Mouse (Mus musculus): ENCODE data around the gene Nat10. TPM values are rescaled to one million over a fixed set of nuclear protein-coding genes. Genes with fewer than 3 reads are reported as not detected.
A peak's percentile ranks its signal among the peaks of the same experiment; 100 is the strongest.

The Nat10 gene
- total RNA-seq, 2 experiments from 2014 or later, result 35.5 to 35.8 TPM

DNA sequence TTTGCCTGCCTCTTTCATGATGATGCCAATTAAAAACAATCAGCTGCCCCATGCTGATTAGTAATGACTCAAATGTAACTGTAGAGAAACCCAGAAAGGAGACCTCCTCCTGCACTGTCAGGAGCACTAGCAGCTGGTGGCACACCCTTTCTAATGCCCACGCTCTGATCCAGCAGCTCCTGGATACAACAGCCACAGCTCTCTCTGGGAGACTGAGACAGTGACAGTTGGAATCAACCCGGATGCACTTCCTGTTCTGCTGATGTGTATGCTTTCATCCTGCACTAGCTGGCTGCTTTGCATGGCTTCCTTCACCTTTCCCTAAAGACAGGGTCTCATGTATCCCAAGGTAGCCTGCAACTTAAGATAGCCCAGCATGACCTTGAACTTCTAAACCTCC is 15.0 kb downstream of the Nat10 start:
- DNase-seq (ENCODE audit: low spot score in 2 of 2), result no peak

DNA sequence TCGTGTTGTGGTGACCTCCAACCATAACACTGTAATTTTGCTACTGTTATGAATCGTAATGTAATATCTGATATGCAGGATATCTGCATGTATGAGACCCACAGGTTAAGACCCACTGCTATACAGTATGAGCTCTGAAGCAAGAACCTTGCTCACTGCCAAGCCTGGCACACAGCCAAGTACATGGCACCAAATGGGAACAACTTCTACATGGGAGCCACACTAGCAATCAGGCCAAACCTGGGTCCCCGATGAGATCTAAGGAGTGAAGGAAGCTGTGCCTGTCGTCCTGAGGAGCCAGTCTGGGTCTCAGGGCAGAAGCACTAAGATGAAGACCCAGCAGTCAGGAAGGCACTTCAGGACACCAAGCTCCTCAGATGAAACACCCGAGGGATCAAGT is 15.6 kb downstream of the Nat10 start:
- no peak for DNase-seq (ENCODE audit: low spot score in 2 of 2)

DNA sequence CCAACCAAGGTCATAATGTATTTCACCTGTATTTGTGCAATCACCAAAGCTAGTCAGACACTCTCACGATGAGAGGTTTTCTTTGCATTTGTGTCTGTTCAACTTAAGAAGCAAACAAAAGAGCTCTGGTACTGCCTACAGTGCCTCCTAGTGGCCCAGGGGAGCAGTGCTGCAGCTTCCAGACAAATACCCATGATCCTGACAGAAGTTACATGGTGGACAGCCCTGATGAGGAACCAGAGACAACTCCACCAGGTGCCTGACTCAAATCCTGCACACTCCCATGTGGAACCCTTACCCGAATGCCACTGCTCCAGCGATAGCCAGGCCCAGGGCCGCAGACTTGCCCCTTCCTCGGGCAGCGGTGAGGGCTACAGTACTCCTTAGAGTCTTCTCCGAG is 17.1 kb downstream of the Nat10 start:
- peak; percentile 73 for DNase-seq (ENCODE audit: low spot score in 2 of 2)

DNA sequence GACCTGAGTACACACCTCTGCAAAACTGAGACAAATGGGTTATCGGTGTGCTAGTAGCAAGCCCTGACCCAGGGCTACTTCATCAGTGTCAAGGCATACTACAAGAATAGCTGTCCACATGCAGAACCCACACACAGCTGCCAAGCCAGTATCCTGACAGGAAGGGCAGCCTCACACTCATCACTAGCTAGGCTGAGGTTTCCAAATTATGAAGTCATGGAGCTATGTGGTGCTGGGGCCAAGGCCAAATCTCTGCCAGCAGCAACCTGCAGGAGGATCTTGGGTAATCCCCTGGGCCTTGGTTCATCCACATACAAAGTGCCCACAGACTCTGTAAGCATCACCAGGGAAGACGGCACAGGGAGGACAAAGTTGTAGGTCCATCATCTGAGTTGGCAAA is 17.5 kb downstream of the Nat10 start:
- DNase-seq (ENCODE audit: low spot score in 2 of 2), result no peak

DNA sequence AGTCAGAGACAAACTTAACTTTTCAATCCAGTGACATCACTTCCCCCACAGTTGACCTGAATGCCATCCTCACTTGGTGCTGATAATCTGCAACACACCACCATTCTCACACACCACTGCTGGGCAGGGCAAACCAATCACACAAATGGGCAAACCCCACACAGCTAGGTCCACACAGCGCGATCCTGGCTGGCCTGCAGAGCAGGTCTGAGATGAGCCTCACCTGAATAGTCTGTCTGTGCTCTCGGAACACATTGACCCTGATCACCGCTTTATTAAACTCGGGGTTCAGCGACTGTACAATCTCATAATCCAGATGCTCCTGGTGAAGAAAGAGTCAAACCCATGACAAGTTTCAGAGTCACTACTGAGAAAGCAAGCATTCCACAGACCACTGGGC is 18.2 kb downstream of the Nat10 start:
- no peak for DNase-seq (ENCODE audit: low spot score in 2 of 2)

DNA sequence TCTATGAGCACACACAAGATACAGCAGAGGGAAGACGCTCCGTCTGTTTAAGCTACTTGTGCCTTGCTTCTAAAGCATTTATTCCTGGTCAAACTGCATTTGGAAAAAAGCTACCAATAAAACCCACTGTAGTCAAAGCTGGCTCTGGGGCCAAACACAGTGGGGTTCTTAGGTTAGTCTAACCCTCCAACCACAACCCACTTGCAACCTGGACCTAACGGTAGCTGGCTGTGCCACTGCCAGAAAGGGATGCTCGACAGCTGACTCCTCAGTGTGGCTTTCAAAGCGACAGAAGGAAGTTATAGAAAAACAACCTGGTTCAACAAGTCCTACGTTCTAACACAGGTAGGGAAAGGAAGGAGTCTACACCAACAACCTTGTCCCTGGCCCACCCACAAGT is 29.6 kb downstream of the Nat10 start:
- DNase-seq (ENCODE audit: low spot score in 2 of 2), result no peak

DNA sequence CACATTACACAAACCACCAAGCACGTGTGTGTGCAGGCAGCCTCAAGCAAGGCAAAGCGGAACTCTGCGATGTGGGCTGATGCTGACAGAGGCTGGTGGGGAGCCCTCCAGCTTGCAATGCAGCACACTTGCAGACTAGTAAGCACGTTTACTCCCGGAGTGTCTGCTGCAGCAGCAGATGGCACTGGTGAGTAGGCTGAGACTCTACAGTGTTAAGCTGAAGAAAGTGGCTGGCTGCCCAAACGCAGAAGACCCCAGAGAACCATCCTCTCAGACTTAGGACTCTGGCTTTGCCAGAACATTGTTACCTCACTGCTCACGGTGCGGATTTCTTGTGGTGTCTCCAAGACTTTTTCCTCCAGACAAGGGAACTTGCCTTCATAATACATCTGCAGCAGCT is 30.1 kb downstream of the Nat10 start:
- DNase-seq (ENCODE audit: low spot score in 2 of 2), result peak in 1 of 2 experiments; percentile 50

DNA sequence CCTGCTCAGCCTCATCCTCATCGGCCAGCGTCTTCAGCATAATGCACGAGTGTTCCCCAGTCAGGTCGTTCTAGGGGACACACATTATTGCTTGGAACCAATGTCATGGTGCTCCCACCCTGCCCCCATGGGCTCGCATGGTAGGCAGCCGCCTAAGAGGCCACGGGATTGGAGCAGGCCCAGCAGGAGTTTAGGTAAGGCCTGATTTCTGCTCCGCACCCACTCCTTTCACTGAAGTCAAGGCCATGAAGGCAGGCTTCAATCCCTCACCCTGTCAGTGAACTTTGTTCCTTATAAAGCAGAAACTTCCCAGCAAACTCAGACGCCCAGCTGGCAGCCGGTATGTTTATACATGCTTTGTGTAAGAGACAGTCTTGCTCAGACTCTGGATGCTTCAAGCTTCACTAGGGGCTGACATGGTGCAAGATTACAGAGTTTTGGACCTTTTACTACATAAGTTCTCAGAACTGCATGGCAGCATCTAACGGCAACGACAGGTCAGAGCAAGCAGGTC is 33.0 kb downstream of the Nat10 start:
- no peak for DNase-seq (ENCODE audit: low spot score in 2 of 2)

DNA sequence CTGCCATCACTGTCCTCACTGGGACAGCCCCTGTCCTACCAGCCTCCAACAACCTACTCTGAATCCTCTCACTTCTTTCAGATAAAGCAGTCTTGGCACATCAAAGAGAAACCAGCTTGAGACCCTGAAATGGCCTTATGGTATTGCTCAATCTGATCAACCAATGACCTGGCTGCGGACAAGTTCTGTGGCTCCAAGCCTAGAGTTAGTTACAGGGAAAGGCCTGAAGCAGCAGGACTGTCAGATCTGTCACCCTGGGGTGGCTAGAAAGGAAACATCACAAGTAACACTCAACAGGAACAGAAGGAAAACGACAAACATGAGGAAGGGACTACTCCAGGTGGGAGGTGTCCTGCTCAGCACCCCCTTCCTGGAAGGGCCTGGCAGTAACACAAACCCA is 36.5 kb downstream of the Nat10 start:
- DNase-seq (ENCODE audit: low spot score in 2 of 2), result no peak

DNA sequence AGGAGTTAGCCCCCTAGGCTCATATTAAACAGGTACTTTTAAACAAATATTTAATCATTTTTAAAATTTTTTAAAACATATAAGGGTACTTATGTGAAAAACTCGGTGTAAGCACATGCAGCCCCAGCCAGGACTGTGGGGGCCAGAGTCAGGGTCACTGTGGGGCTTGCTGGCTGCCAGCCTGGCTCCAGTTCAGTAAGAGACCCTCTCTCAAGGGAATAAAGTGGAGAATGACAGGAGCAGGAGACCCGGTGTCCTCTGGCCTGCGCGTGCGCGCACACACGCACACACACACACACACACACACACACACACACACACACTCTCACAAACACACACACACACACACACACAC is 41.8 kb downstream of the Nat10 start:
- DNase-seq (ENCODE audit: low spot score in 2 of 2), result no peak

DNA sequence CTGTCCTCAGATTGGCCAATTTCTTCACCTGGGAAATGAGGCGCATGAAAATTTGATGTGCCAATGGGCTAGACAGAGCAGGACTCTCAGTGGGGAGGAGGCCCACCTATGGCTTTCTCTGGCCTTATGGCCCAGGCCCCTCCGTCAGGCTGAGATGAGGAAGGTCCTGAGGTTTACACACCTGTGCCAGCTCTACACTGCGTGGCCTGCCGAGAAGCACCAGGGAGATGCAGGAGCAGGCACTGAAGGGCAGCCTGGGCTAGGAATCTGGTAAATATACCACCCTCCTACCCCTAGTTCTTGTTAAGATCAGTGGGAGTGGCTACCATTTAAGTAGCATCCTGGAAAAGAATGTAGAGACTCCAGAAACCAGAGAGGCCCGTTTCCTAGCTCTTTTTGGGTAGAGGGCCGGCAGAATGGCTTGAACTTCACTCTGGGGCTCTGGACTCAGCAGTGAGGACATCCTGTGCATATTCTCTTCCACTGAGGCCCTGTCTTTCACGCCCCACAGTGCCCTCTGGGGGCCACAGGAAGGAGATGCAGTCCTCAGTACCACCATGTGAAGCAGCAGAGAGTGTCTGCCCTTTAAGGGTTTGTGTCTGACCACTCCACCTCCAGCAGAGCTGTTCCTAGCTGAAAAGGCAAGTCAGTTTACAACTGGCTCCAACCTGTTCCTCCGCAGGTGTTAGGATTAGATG is 42.3 kb downstream of the Nat10 start:
- DNase-seq (ENCODE audit: low spot score in 2 of 2), result peak; percentile 79 to 82

DNA sequence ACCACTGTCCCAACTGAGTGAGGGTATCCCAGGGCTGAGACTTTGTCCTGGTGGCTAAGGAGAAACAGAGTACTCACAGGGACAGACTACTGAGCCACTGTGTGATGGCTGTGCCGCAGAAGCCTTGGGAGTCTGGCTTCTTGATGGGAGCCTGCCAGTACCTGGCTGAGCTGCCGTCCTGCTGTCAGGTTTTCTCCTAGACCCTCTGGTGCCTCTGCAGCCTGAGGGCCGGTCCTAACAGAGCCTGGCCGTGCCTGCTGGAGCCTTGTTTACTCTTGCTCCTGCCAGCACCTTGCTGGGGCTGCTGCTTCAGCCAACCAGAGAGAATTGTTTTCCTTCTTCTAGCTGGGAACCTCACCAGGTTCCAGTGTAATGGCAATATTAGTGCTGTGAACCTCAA is 46.7 kb downstream of the Nat10 start:
- no peak for DNase-seq (ENCODE audit: low spot score in 2 of 2)

DNA sequence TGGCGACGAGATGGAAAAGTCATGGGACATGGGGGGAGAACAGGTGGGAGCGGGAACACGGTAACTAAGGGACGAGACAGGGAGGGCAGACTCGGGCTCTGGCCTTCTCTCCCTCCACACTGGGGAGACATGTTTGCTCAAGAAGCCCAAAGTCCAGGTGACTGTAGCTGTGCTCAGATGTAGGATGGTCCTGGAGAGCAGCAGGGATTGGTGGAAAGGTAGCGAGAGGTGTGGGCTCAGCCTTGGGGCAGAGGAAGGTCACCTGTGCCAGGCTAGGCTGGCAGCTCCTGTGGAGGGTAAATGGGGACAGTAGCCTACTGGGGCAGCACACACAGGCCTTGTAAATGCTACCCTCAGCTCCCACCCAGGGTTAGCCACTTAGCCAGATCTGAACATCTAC is 47.2 kb downstream of the Nat10 start:
- no peak for DNase-seq (ENCODE audit: low spot score in 2 of 2)

DNA sequence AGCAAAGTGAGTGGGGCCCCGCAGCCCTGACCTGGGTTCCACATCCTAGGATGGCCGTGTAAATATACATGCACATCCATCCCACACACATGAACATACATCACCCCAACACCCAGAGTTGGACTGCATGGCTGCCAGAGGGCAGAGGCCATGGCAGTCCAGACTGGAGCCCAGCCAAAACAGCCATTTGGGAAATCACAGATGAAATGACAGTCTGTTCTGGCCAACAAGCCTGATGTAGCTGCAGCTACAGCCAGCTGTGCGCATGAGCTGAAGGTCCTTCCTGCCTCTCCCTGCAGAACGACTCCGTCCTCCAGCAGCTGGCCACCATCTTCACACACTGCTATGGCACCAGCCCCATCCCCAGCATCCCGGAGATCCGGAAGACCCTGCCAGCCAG is 50.2 kb downstream of the Nat10 start:
- no peak for DNase-seq (ENCODE audit: low spot score in 2 of 2)

DNA sequence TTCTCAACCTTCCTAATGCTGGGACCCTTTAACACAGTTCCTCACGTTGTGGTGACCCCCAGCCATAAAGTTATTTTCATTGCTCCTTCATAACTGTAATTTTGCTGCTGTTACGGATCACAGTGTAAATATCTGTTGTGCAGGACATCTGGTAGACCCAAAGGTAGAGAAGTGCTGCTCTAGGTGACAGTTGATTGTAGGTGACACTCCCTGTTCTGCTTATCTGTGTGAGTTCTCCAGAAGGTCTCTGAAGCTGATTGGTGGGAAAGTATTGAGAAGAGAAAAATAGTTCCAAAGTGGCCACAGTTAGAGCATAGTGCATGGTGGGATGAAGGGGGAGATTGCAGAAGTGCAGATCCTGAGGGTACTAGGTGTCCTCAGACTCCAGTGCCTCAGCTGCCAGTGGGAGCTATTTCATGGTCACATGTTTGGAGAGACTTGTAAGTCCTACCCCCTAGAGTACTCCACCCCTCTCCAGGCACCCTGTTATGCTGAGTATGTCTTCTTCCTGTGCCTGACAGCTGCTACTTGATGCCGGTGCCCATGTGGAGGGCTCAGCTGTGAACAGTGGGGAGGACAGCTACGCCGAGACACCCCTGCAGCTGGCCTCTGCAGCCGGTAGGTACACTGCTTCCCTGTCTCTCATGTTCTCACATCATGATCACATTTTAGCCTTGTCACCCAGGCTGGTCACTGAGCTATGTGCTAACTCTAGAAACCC is 53.9 kb downstream of the Nat10 start:
- DNase-seq (ENCODE audit: low spot score in 2 of 2), result no peak

DNA sequence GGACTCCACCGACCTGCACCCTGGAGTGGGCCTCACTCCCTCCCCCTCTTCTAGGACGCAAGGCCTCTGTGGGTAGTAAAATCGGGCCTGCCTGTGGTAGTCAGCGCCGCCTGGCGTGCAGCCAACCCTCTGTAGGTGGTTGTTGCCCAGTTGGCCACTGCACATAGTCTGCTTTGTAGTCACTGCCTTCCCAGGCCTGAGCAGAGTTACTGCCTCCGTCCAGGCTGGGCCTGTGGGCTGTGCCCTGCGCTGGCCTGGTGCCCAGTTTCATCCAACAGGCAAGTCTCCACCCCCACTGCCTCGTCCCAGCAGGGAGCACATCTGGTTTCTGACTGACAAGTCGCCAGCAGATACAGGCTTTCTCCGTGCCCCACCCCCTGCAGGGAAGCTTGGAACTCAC is 54.8 kb downstream of the Nat10 start:
- peak; percentile 57 to 74 for DNase-seq (ENCODE audit: low spot score in 2 of 2)

DNA sequence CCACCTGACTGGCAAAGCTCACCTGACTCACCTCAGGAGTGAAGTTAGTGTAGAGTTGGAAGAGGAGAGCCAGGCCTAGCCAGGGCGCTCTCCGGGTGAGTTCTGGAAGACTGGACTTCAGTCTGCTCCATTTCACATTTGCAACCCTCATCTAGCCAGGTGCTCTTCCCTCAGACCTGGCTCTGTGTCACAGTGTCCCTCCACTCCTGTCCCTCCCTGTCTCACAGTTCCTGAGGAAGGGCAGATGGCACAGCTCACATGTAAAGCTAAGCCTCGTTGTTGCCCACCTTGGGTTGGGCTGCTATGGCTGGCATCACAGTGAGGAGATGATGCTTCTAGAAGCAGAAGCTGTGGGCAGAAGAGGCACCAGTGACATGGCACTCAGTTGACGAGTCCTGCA is 55.2 kb downstream of the Nat10 start:
- DNase-seq (ENCODE audit: low spot score in 2 of 2), result no peak

DNA sequence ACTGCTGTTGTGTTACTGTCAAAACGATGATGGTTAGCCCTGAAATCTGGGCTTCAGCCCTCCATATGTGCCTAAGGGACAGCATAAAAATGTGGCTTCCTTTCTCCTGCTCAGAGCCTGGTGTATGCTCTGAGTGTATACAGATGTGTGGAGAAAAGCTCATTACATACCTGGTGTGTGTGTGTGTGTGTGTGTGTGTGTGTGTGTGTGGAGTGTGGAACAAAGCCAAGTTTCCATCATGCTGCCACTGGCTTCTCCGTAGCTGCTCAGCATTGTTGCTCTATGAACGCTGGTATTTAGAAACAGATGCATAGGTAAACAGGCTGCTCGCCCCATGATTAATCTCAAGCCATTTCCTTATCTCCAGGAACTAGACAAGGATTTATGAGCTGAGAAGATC is 57.2 kb downstream of the Nat10 start:
- DNase-seq (ENCODE audit: low spot score in 2 of 2), result no peak

DNA sequence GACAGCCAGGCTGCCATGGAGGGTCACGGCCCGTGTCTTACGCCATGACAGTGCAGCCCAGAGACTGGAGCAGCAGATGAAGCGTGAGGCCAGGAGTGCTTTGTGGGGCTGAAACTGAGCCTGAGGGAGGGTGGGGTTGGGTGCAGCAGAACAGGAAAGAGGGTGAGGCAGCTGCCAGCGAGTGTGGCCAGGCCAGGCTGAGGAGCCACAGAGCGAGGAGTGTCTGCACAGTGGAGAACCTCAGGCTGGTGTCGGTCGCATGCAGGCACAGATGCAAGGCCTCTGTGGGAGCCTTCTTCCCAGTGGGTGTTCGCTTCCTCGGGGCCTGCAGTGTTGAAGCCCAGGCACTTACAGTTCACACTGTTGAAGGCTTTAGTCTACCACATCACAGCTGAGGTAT is 57.7 kb downstream of the Nat10 start:
- DNase-seq (ENCODE audit: low spot score in 2 of 2), result no peak

DNA sequence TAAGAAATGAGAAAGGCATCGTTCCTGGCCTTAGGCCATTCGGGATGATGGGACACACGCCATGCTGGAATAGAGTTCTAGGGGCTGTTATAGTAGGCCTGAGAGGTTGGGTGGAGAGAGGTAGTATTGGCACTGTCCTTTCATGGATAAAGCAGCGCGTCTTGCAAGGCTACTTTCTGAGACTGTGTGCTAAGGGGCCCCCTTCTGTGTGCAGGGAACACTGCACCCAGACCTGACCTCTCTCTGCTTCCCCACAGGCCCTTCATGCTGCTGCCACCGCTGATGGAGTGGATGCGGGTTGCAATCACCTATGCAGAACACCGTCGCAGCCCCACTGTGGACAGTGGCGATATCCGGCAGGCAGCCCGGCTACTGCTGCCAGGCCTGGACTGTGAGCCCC is 60.6 kb downstream of the Nat10 start:
- DNase-seq (ENCODE audit: low spot score in 2 of 2), result no peak

DNA sequence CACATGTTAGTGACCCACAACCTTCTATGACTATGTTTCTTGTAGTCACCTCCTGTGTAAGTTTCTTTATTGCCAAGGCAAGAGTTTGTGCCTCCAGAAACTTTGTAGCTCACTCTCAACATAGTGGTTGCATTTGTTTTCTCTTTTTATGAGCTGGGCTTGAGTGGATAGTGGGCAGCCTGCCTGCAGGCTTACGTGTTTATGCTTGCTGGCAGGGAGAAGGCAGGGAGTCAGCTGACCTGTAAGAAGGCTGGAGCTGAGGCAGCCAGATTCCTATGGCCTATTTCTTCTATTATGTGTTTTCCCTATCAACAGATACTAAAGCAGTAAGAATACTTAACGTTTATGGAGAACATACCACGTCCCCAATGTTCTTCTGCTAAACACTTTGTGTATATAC is 64.9 kb downstream of the Nat10 start:
- no peak for DNase-seq (ENCODE audit: low spot score in 2 of 2)

DNA sequence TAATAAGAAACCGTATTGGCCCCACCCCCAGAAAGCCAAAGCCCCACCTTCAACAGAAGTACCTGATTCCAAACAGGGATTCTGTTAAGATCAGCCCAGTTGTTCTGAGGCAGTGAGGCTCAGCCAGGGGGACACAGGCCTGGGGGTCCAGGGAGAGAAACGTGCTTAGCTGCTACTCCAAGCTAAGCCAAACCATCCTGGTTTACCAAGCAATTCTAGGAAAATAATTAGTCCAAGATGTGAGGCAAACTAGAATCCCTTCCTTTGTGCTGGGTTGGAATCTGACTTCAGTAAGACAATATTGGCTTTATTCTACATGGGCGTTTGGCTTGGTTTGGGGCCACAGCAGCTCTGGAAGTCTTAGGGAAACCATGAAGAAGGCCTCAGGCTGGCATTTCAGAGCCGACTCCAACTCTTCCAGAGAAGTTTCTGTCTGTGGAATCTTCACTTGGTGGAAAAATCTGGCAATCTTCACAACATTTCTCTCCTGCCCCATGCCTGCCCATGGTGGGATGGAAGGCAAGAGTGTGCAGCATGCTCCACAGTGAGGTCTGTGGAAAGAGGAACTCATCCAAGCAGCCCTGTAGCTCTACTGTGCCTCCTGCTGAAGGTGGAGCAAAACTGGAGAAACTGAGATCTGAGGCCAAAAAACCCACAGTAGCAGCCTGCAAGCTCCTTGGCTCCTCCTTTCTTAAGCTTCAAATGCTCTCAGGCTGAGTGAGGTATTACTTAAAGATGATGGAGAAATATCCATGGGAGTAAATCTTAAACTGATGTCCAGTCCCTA is 66.1 kb downstream of the Nat10 start:
- DNase-seq (ENCODE audit: low spot score in 2 of 2), result no peak
